Mouse (Mus musculus): ENCODE data around the gene Ak2.

The Ak2 gene

GRCm38 (mm10) chr4:129016329-129016728, 24.6 kb downstream of the Ak2 start:
- no peak for DNase-seq

GRCm38 (mm10) chr4:129017150-129017549, 25.4 kb downstream of the Ak2 start:
- no peak for DNase-seq

- no peak for DNase-seq
Measured at GRCm38 (mm10) chr4:129018788-129019435, 27.2 kb downstream of the Ak2 start.

DNA sequence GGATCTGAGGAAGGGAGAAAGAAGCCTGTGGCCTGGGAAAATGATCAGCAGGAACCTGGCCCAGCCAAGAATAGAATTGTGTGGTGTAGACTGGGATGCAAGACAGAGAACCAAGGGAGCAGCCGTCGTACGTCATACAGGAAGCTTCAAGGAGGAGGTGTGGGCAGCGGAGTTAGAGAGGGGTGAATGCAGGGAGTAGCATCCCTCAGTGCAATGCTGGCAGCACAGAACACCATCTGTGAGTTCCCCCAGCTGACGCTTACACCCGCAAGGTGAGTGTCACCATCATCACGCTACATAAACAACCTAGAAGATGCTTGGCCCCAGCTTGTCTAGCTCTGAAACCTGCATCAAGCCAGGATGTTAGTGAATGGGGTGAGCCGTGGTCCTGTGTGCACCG, 28.0 kb downstream of the Ak2 start:
- peak; percentile 42 to 49 for DNase-seq

DNA sequence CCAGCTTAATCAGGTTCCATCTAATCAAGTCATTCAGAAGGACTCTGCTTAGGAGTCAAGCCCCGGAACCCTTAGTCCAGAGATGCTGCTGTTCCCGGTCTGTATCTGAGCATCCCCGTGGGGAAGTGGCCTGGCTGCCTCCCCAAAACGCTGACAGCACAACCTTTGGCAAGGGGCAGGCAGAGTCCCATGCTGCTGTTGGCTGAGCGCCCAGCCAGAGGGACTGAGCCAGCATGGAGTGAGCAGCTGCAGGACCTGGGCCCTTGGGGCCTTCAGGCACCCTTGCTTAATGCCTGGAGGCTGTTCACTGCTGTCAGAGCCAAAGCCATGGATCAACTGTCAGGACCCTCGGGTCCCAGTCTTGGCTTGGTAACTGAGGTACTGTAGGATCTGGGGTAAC, 28.7 kb downstream of the Ak2 start:
- DNase-seq: peak; percentile 77 to 80

DNA sequence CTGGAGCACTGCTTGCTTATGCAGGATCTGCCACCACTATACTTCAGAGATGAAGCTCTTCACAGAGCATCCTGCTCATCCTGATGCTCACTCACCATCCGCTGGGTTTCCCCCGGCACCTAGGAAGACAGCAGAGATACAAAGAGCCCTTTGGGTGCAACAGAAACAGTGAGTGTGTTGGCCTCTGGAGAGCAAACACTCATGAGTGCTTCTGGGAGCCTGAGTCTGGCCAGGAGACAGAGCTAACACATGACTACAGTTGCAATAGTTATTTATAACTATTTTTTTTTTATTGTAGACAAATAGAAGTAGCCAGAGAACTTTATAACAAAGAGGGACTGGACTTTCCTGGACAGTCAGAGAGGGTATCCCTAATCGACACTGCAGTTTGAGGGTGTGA, 29.7 kb downstream of the Ak2 start:
- DNase-seq: no peak

GRCm38 (mm10) chr4:129021886-129022285, 30.1 kb downstream of the Ak2 start:
- DNase-seq: no peak

DNA sequence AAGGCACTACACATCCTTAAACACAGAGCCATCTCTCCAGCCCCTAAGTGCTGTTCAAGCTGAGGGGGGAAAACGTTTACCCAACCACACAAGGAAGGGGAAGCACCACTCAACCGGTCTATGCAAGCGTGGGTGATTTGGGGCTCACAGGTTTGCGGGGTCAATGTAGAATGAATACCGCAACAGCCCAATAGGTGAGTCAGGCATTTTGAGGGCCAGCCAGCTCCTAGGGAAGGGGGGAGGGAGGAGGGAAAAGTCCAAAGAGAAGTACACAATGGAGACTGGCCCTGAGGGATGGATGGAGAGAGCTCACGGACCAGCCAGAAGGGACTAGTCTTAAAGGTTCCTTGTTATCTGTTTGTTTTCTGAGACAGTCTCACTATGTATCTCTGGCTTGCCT, 32.1 kb downstream of the Ak2 start:
- no peak for DNase-seq

GRCm38 (mm10) chr4:129024775-129025174, 33.0 kb downstream of the Ak2 start:
- DNase-seq: peak; percentile 39 to 40

DNA sequence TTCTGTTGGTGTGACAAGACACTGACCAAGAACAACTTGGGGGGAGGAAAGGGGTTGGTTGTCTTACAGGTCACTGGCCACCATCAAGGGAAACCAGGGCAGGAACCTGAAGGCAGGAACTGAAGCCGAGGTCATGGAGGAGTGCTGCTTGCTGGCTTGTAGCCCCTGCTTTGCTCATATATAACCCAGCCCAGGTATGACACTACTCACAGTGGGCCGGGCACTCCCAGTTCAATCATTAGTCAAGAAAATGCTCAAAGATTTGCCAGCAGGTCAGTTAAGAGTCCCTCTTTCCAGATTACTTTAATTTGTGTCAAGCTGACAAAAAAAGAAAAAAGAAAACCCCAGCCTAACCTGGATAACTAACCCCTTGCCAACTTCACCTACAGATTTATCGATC, 33.9 kb downstream of the Ak2 start:
- DNase-seq: no peak

- no peak for DNase-seq
Measured at GRCm38 (mm10) chr4:129030746-129031145, 39.0 kb downstream of the Ak2 start.

DNA sequence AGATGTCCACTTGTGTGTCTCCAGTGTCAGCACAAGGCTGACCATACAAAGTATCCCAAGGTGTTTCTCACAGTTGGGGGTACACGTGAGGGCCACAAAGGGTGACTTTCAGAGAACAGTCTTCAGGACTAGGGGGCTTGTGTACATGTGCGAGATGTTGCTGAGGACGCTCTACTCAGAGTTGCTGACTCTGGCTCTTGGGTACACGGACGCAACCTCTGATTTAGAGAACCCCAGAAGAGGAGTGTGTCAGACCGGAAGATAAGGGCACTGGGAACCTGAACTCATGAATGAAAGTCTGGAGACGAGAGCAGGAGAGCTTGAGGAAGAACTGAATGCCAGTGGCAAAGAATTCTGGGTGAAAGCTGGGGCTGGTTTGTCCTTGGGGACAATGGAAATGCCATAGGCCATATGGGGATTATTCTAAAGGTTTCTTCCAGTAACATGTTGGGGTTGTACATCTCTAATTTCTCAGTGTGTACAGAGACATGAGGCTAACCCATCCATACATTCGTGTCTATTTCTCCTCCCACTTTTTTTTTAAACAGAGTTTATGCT, 39.7 kb downstream of the Ak2 start:
- DNase-seq: no peak

GRCm38 (mm10) chr4:129032133-129032962, 40.6 kb downstream of the Ak2 start:
- DNase-seq: no peak

DNA sequence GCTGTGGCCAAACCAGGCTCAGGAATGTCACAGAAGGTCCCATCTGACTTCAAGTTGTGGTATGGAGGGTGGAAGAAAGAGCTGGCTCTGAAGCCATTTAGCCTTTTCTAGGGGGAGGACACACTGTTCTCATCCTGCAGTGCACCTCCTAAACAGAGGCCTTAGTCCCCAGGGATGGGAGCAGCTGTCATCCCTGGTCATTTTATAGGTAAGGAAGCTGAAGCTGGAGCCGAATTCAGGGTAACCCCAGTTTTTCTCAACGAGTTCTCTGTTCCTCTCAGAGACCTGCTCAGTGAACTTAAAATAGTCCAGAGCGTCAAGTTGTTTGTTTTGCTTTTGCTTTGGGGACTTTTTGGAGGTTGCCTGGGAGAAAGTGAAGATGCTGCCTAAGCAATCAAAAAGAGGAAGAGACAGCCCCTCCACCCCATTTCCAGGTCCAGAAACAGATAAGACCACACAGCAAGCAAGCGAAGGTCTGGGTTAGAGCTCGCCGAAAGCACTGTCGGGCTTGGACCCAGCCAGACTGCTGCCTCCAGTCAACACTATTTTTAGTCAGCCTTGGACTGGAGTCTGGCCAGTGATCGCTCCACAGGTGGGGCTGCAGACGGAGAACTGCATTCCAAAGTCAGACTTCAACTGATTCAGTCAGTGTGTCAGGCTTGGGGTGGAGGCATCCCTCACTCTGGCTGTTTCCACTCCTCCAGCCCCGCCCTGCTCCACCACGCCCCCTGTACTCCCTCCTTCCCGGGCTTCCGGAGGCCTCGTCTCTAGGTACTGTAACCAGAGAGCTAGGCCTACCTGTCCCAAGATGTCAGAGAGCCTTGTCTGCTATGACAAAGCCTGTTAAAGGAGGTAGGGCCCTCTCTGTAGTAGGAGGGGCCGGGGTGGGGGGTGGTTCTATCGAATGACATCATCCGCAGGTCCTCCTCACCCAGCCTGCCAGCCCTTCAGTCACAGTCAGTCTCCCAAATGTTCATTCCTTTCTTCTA, 41.5 kb downstream of the Ak2 start:
- peak; percentile 72 to 81 for DNase-seq

DNA sequence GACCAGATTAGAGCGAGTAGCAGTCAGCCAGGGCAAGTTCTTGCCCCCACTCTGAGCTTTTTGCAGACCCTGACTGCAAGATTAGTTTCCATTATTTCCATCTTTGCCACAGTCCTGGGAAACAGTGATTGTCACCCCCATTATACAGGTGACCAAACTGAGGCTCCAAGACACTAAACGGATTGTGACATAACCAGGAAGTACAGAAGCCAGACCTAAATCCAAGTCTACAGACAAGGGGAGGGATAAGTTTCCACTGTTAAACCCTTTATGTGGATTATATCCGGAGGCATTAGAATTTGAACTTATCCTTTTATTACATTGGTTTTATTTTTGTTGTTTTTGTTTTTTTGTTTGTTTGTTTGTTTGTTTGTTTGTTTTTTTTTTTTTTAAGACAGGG, 42.5 kb downstream of the Ak2 start:
- no peak for DNase-seq

GRCm38 (mm10) chr4:129034706-129035660, 43.2 kb downstream of the Ak2 start:
- DNase-seq: peak; percentile 46 to 62

- DNase-seq: no peak
Measured at GRCm38 (mm10) chr4:129035851-129036445, 44.2 kb downstream of the Ak2 start.

DNA sequence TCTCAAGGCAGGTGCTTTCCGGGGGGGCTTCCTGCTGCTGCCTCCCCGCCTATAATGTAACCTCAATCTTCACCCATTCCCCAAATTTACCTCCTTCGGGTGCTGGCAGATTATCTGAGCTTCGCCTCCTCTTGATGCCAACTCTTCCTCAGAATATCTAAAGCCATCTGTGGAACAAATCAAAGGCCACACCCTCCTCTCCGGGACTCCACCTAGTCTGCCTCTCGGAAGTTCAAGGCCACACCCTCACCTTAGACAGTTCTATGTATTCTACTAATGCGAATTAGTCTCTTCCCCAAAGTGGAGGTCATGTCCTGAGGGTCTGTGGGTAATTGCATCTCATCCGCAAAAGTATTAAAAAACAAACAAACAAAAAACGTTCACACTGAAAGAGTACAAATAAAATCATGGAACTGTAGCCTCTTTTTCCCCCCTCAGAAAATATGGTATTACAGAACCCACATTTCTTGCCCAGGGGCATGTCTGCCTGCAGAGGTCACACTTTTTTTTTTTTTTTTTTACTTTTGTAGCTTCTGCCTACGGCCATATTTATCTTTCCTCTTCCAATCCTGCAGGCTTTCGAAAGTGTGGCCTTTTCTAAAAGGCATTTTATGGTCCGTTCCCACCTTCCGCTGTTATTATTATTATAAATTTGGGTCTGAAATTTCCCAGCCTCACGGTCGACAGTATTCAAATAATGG, 56.1 kb downstream of the Ak2 start:
- DNase-seq: no peak

GRCm38 (mm10) chr4:129048501-129049305, 56.9 kb downstream of the Ak2 start:
- peak; percentile 88 to 90 for DNase-seq

All from cerebellum, adult 18-20 months (tissue).